Mouse (Mus musculus) telencephalon, adult 2 months (tissue): ENCODE data around the gene Tnfrsf19.

Experiments used
- DNase-seq: peaks from one replicate; pipeline ENCODE4 v3.0.0-alpha.2; 2011; ENCODE audit warnings: low read depth, low spot score

The Tnfrsf19 gene

GRCm38 (mm10) chr14:61020968-61021367 lies 25.3 kb downstream of the Tnfrsf19 start:
- DNase-seq = no peak

- no peak for DNase-seq
Measured at GRCm38 (mm10) chr14:61019880-61020279, 26.4 kb downstream of the Tnfrsf19 start.

DNA sequence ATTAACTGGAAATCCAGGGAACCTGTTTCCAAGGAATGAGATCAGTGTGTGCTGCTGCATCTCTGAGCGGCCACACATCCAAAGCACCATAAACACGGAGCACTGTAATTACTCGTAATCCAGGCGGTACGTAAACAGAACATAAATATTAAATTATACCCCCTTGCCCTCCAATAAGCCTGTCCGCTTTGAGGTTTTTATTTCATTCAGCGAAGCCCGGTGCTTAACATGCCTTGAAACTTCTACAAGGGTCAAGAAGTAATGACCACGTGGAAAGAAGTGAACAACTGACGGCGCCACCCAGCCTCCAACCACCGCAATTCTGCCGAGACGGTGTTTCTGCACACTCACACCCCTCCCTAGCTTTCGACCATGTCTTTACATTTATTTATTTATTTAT lies 31.7 kb downstream of the Tnfrsf19 start:
- DNase-seq = no peak

DNA sequence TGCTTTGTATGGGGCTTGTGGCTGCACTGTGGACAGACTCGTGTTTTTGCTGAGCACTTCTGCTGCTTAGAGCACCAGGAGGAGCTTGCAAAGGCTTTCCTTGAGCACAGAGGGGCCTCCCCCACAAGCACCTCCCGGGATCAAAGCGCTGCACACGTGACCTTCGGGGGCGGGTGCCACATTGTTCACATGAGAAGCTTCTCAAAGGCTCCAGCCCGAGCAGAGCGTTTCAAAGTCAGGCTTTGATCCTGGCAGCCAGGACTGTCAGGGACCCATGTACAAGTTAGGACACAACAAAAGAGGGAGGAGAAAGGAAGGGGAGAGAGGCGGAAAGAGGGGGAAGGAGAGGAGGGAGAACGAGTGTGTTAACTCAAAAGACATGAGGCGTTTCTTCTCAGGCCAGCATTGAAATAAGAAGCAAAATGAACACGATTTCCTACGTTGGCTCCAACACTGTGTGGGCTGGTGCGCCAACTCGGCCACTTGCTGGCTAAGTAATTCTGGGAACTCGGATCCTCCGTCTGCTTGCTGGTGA lies 33.8 kb downstream of the Tnfrsf19 start:
- DNase-seq = peak; percentile 80

DNA sequence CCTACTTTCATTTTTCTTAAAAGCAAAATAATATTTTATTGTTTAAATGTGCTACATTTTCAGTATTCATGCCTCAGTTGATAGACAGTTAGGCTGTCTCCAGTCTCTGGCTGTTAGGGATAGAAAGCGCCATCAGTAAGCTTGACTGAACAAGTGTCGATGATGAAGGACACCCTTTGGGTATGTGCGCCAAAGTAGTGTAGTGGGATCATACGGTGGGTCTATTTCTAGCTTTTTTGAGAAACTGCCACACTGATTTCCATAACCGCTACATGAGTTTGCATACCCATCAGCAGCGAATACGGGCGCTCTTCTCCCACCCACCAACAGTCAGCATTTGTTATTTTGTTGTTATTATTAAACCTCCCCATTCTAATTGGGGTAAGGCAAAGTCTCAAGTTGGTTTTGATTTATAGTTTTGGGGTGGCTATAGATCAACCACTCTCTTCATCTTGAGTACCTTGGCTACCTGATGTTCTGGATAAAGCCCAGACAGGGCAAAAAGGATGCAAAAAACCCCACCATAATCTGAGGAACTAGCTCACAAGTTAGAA lies 34.6 kb downstream of the Tnfrsf19 start:
- no peak for DNase-seq

GRCm38 (mm10) chr14:61005127-61005837 lies 41.0 kb downstream of the Tnfrsf19 start:
- no peak for DNase-seq

DNA sequence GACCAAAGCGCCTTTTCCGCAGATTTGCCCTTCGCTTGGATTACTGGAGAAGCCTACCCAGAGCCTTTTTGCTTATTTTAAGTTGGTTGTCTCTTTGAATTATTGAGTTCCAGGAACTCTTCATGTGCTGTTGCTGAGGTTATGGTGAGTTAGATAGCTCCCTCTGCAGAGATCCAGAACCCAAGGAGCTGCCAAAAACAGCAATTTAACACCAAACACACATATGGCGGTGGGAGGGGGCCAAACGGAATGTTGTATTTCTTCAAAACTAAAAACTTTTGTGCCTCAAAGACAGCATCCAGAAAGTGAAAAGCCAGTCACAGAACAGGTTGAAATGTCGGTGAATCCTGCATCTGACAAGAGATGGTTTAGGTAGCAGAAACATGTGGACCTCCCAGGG lies 42.6 kb downstream of the Tnfrsf19 start:
- no peak for DNase-seq

GRCm38 (mm10) chr14:61000072-61000471 lies 46.2 kb downstream of the Tnfrsf19 start:
- no peak for DNase-seq

- no peak for DNase-seq
Measured at GRCm38 (mm10) chr14:60996556-60996955, 49.7 kb downstream of the Tnfrsf19 start.

- DNase-seq = no peak
Measured at GRCm38 (mm10) chr14:60993506-60993905, 52.8 kb downstream of the Tnfrsf19 start.

DNA sequence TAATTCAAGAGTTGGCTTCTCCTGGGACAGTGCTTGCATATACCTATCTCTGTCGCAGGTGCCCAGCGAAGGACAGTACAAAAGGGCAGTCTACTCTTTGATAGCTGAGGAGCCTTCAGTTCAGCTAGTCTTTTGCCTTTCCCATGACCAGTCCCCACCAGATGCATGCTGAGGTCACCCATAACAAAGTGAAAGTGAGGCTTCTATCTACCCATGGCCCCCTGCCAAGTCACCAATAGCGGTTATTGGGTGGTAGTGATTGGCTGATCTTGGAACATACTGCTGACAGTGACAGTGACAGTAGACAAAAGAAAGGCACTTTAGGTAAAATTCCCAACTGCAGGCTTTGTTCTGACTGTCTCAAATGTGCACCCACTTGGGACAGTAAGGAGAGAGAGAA lies 53.2 kb downstream of the Tnfrsf19 start:
- no peak for DNase-seq

DNA sequence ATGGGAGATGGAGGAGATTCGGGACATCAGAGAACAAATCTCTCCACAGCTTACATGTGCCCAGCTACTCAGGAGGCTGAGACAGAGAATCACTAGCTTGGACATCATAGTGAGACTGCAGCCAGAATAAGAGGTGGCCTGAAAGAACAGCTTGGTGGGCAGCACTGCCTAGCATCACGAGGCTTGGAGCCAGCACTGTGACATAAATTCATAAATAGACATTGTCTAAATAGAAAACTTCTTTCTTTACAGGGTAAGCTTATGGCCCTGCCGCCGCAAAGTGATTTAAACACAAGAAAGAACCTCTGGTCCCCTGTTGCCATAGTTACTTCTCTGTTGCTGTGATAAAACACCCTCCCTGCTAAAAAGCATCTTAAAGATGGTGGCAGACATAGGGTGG lies 54.1 kb downstream of the Tnfrsf19 start:
- peak; percentile 65 for DNase-seq

- DNase-seq = no peak
Measured at GRCm38 (mm10) chr14:60988228-60988627, 58.1 kb downstream of the Tnfrsf19 start.

DNA sequence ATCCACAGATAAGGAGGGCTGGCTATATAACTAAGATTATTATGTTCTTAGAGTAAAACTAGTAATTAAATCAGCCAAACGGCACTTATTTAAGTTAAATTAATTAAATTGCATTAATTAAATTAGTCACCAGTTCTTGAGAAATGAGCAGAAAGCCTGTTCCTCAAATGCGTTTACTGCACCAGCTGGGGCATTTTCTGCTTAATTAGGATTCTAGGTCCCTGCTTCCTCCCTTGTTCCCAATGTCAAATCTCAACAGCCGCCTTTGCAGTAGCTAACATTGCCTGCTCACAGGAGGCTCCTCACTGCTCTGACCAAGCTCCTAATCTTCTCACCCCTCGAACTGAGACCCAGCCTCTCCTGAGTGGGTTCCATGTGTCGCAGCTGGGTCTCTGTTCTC lies 59.4 kb downstream of the Tnfrsf19 start:
- no peak for DNase-seq

DNA sequence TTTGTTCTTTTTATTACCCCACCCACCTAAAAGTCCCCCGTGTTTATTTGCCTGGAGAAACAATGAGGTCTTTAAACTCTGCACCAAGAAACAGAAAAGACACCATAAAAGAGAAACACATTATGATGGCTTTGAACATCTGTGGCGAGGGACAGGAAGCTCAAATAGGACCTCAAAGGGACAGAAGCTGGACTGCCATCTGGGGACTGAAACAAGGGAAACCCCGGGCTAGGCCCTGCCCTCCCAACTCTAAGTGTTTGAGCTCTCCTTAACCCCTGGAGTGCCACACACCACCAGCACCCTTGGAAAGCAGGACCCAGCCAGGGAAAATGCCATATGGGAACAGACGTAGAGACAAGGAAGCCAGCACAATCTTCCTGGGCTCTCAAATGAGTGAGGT lies 61.2 kb downstream of the Tnfrsf19 start:
- DNase-seq = no peak

- no peak for DNase-seq
Measured at GRCm38 (mm10) chr14:60984266-60984665, 62.0 kb downstream of the Tnfrsf19 start.

- DNase-seq = no peak
Measured at GRCm38 (mm10) chr14:60982126-60982525, 64.2 kb downstream of the Tnfrsf19 start.

DNA sequence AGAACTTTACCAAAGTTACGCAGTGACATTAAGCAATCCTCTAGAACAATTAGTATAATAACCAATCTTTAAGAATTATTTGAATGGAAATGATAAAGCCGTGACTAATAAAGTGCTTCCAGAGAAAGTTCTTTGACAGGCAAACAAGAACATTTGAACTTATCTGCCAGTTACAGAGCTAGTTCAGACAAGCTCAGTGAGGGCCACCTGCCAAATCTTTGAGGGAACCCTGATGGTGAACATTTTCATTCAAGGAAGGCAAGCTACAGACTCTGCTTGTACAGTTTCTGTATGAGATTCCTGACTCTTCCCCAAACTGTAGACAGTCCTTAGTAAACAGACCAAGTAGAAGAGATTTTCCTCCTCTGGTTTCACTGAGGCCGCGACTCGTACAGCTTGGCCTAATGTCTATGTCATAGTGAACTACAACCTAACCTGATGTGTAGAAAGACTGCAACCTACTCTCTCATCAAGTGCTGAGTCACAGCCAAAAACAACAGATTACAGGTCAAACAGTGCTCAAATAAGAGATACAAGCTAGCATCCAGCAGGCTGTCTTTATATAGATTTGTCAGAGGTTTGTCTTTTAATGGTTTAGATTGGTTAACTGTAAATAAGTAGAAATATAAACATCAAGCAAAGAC lies 65.9 kb downstream of the Tnfrsf19 start:
- DNase-seq = no peak

DNA sequence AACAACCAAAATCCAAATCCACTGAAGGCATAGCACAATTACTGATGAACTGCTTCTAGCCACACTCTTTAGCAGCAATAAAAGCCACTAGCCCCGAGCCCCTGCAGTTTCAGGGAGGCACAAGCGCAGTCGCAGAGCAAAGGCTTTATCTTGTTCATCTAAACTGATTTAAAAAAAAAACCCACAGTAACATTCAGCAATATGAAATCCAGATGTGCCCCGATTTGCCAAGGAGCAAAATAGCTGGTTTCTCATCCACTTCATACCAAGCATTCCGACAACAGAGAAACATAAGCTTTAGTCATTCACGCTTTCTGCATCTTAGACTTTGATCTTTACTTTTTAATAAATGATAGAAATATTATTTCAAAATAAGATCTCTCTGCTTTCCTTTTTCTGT lies 68.2 kb downstream of the Tnfrsf19 start:
- no peak for DNase-seq

- DNase-seq = no peak
Measured at GRCm38 (mm10) chr14:60976231-60976630, 70.1 kb downstream of the Tnfrsf19 start.

- DNase-seq = no peak
Measured at GRCm38 (mm10) chr14:60975736-60976135, 70.6 kb downstream of the Tnfrsf19 start.

GRCm38 (mm10) chr14:60970961-60971360 lies 75.3 kb downstream of the Tnfrsf19 start:
- DNase-seq = no peak

- no peak for DNase-seq
Measured at GRCm38 (mm10) chr14:60966061-60966460, 80.2 kb downstream of the Tnfrsf19 start.
